Mouse (Mus musculus): Measurements from ENCODE around the gene Cdhr1.
"Not testable (repeated sequence)": the region's sequence is repeated elsewhere in the genome, so short reads cannot be mapped to it uniquely, and the experiment has no call there.

Cdhr1 gene

DNA sequence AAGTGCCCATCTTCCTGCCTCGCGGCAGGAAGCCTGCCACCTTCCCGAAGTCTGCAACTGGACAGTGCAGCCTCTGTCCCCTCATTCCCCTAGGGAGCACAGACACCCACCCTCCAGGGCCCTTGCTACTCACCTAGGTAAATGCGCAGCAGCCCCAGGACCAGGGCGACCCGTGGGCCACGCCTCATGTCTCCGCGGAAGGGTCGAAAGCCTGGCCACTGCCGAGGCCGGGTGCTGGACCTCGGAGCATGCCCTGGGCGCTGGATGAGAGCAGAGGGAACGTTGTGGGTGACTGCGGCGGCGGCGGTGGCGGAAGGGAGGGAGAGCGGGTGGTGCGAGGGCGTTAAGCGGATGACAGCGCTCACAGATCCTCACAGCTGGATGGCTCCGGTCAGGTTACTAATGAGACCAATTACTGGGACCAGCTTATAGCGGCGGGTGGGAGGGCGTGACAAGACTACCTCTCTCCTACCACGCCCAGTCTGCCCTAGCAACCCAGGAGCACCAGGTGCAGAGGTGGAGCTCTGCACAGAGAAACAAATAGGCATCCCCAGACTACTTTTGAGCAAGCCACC is at the start of gene Cdhr1:
TSS of gene Cdhr1 (minus strand) at position 392 of the 575 bp plus-strand sequence.
- in situ Hi-C loops (cut with MboI; ENCODE audit: low sequenced_read_pairs), result no loop called here

DNA sequence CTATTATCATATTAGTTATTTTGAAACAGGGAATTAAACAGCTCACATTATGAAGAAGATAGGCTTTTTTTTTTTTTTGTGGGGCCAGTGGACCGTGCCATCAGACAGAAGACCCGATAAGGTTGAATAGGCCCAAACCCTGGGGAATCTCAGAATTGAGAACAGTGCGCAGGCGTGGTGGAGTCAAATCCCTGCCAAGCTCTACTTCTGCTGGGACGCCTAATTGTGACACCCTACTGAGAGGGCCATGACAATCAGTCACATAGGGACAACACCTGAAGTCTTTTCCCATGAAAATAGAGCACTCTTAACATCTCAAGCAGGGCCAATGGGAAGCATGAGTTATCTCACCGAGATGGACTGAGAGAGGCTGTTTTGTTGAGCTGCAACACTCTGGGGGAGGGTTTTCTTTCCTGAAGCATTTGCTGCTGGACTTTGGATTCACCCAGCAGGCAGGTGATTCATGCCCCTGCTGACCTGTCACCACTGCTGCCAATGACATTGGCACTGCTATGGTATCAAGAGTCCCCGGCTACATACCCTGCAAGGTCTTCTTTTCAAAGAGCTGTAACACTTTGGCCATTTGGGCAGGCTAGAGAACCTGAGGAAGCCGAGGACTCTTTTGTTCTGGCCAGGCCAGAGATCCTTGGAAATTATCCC is 41.0 kb upstream of the Cdhr1 start:
- in situ Hi-C loops (cut with MboI; ENCODE audit: low sequenced_read_pairs), result no loop called here

DNA sequence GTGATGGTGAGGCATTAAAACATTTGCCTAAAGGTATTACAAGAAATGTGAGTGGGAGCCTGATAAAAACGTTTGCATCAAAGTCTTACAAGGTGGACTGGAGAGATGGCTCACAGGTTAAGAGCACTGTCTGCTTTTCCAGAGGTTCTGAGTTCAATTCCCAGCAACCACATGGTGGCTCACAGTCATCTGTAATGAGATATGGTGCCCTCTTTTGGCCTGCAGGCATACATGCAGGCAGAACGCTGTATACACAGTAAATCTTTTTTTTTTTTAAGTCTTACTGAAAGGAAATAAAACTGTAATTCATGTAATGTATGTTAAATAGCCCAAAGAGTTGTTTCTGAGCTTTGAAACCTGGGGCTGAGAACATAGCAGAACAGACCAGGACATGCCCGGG is 39.4 kb upstream of the Cdhr1 start:
- in situ Hi-C loops (cut with MboI; ENCODE audit: low sequenced_read_pairs), result not testable (repeated sequence)

DNA sequence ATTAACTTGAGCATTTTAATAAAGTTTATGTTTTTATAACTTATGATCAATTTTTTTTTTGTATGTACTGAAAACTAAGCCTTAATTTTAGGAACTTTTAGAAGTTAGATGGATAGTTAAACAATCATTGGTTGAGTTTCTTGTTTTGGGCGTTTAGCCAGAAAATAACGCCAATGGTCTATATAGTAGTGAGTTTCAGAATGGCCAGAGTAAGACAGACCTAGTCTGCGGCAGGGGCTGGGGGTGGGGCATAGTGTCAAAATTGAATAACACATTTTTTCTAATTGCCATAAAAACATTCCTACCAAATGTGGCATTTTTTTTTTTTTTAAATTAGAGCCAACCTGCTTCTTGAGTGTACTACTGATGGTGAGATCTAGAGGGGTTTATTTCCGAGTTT is 38.0 kb upstream of the Cdhr1 start:
- in situ Hi-C loops (cut with MboI; ENCODE audit: low sequenced_read_pairs), result no loop called here

DNA sequence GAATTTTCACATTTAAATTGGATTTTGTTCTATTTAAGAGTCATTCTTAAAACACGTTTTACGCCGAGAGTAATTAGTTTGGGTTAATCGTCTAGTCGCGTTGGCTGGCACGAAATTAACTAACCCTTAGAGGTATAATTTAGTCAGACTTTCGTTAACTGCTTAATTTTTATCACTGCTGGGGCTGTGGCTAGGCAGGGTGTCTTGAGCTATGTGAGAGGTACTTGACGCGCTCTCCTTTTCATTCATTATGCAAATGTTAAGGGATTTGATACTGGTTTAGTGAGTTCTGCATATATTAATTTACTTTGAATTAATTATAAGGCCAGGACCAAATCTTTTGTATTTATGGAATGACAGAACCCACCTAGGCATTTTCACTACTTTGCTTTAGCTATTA is 37.5 kb upstream of the Cdhr1 start:
- in situ Hi-C loops (cut with MboI; ENCODE audit: low sequenced_read_pairs), result no loop called here

DNA sequence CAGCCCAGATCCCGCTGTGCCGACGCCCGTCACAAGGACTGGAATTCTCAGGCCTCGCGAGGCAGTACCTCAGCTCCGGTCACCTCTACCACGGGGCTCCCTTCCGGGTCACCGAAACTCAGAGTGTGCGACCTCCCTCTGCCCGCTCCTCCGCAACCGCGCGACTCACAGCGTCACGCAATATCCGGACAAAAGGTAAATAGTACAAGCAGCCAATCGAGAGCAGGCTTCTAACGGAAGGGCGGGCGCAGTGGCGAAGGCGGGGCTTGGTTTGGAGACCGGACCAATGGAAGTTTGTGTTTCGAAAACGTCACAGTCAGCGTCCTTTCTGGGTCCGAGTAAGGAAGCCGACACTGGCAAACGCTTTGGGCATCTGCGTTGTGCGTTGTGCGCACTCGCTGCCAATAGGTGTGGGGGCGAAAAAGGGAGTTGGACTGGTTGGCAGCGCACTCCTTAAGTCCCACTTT is 37.0 kb upstream of the Cdhr1 start, which contains the start of gene Ghitm:
TSS of gene Ghitm (minus strand) at position 146 of the 467 bp plus-strand sequence.
- in situ Hi-C loops (cut with MboI; ENCODE audit: low sequenced_read_pairs), result no loop called here

DNA sequence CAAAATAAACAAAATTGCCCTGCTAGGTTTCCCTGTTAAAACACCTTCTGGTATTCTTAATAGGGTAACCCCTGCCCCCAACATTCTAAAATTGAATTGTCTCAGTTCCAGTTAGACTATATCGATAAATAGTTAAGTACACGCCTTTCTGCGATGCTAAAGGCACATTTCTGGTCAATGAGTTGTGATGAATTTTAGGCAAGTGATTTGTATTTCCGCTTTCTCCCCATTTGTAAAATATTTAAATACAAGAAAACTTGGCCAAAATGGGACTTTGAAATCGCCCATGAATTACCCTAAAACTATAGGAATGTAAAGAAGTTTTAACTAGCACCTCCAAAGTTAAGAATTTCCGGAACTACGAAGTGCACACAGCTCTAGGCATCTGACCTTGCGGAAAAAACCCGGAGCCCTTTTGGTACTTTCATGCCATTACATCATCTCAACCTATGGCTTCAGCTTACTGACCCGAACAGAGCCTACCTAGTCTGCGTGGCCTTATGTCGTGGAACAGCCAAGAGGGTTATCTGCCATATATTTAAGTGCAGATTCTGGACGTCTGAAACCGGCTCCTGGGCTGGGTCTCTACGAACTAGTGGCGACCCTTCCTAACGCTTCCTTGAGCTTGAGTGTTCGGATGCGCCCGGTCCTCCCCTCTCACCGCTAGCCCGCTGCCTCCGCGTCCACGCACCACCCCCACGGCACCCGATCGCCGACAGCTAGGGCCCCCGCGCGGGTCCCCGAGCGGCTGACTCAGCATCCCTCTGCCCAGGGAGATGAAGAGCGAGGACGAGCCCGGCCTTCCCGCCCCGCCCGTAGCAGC is 36.4 kb upstream of the Cdhr1 start:
- in situ Hi-C loops (cut with MboI; ENCODE audit: low sequenced_read_pairs), result no loop called here

DNA sequence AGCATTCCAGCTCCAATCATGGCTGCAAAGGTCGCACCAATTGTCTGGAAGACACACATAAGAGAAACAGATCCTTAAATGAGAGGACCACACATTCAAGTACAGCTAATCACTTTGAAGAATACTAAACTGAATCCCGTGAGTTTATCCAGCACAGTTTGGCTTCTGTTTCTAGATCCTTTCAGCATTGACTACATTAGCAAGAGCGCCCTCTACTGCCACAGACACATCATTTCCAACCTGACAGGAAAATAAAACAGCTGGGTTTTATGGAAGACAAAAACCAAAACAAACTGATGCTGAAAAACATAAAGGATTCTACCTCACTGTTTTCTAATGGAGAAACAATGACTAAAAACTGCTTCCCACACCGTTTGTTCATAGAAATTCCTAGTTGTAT is 29.5 kb upstream of the Cdhr1 start:
- in situ Hi-C loops (cut with MboI; ENCODE audit: low sequenced_read_pairs), result no loop called here

DNA sequence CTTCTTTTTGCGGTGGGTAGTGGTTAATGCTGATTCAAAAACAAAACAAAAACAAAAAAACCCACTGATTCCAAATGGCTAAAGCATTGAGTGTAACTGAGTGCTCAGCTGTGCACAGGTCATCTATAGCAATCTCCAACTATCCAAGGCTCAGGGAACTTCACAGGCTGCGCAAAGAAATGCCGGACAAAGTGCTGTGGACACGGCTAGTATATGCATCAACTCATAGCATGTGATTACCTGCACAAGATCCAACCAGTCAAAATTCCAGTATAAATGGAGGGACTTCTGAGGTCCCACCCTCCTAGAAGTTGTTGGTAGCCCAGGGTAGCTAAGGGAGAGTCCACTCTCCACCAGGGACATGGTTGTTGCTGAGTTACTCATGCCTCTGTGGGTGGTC is 21.1 kb upstream of the Cdhr1 start:
- in situ Hi-C loops (cut with MboI; ENCODE audit: low sequenced_read_pairs), result no loop called here

DNA sequence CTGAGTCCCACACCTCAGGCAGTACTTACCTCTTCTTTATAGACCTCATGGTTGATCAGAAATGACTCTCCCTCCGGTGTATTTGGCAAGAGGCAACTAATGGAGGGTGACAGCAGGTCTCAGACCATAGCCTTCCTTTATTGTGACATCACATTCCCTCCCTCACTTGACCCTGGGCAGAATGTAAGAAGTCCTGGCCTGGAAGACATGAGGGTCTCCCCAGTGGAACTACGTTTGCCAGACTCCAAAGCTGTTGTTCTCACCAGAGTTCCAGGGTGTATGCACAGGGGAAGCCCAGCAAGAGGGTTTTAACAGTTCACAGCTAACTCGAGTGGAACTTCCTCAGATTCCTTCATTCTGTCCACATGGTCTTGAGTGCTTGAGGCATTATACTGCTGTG is 15.8 kb upstream of the Cdhr1 start, which contains the start of gene 2610528A11Rik:
TSS of gene 2610528A11Rik (minus strand) at position 101 of the 400 bp plus-strand sequence.
- in situ Hi-C loops (cut with MboI; ENCODE audit: low sequenced_read_pairs), result no loop called here

DNA sequence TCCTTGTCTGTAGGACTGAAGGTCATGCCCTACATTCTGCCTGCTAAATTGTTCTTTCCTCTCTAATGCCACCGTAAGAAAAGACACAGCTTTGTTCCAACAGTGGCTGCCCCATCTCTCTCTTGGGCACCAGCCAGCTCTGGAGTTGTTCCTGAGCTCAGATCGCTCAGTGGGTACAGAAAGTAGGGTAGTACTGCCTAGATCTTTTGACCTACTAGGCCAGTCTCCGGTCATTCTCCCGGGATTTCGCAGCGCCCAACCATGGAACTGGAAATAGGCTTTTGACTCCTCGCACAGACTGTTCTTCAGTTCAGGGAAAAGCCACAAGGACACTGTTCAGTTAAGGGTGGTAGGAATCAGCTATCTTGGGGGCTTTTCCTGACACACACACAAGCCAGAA is 14.8 kb upstream of the Cdhr1 start:
- in situ Hi-C loops (cut with MboI; ENCODE audit: low sequenced_read_pairs), result no loop called here

DNA sequence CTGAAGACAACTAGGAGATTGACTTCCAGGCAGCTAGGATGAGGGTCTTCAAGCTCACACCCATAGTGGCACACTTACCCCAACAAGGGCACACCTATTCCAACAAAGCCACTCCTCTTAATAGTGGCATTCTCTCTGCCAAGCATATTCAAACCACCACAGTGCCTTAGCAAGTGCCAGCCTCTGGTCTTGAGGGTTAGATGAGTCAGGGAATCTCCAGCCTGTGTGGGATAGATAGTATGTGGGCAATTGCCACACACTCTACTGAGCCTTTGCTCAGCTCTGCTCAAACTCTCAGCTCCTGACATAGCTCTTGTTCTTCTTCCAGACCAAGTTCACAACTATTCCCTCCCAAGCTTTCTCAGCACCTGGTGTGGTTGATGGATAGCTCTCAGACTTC is 13.2 kb upstream of the Cdhr1 start:
- in situ Hi-C loops (cut with MboI; ENCODE audit: low sequenced_read_pairs), result no loop called here

DNA sequence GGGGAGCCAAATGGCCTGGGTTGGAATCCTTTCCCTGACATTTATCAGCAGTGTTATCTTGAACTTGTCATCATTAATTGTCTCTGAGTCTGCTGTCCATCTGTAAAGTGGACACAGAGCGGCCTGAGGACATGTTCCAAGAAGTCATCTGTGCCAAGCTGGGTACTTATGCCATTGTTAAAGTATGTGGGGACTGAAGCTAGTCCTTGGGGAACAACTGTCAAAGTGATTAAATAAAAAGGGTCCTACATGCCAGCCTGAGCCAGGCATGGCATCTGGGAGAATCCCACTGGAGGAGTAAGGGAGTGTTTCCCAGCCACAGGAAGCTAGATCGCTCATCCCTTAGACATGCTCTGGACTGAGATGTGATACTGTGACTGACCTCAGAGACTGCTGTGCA is 12.3 kb upstream of the Cdhr1 start:
- in situ Hi-C loops (cut with MboI; ENCODE audit: low sequenced_read_pairs), result no loop called here

DNA sequence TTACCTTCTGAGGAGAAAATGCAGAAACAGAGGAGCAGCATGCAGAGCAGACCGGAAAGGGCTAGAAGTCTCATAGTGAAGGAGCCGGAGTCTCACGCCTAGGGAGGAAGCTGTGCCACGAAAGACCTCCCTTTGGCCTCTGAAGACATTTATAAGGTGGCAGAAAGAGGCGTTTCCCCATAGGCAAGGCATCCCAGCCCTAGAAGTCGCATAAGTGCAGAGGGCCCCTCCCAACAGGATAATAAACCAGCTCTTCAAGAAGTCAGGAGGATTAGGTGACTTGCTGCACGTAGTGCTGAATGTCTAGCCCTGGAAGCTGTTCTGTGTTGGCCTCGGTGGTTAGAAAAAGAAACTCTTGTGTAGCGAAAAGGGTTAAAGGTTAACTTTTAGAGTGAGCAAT is 11.8 kb upstream of the Cdhr1 start:
- in situ Hi-C loops (cut with MboI; ENCODE audit: low sequenced_read_pairs), result no loop called here

DNA sequence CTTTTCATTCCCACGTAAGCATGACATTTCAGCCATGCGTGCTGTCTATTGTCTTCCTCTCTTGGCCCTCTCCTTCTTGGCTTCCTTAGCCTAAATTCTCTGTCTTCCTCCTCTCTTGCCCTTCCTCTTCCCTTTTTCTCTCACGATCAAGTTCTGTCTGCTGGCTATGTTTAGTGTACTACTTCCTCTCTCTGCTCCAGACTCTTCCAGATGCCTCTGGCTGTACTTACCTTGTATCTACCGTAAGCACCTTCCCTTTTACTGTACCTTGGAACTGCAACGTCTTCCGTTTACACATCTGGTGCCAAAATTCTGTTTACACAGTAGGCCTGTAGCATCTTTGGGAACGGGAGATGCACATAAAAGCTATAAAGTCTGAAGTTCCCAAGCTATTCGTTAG is 11.3 kb upstream of the Cdhr1 start:
- in situ Hi-C loops (cut with MboI; ENCODE audit: low sequenced_read_pairs), result no loop called here

DNA sequence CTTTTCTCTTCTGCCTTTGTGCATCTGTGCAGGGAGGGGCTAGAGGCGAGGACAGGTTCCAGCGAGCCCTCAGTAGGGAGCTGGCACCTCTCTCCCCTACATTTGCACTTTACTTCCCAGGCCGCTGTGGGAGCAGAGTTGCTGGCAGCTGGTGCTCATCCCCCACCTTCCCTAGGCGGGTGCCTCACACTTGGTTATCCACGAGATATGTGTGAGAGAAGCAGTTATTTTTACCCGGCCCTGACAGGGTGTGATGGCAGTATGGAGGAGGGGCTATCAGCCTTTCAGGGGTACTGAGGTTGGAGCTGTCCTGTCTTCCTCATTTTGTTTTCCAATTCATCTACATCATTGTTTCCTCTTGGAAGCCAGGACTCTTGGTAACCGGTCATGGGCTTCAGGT is 7.7 kb upstream of the Cdhr1 start:
- in situ Hi-C loops (cut with MboI; ENCODE audit: low sequenced_read_pairs), result no loop called here

DNA sequence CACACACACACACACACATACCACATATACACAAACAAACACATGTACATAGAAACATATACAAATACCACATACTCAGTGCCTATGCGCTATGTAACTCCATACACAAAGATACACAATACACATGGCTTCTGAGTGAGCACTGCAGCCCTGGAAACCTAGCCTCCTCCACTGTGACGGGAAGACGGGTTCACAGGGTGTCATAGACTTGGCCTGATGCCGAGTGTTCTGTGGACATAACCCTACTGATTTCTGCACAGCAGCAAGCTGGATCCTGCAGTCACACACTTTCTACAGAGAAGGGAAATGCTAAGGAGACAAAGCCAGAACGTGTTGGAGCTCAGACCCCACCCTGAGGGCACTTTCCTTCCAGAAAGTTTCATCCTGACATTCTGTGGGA is 6.6 kb upstream of the Cdhr1 start:
- in situ Hi-C loops (cut with MboI; ENCODE audit: low sequenced_read_pairs), result no loop called here

DNA sequence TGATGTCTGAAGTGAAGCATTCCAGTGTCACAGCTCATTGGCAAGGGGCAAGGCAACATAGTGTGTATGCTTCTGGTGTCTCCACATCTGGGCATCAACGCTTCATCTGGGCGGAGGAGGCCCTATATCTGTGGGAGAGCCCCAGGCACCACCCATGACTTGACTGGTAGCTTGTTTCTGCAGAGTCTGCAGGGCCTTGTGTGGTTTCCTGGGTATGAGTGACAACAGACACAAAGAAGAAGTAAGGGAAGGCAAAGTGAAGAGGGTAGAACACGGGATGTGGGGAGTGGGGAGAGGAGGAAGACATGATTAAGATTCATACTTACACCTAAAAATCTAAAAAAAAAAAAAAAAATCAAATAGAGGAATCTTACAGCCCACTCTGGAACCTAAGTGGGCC is 4.3 kb upstream of the Cdhr1 start:
- in situ Hi-C loops (cut with MboI; ENCODE audit: low sequenced_read_pairs), result no loop called here

DNA sequence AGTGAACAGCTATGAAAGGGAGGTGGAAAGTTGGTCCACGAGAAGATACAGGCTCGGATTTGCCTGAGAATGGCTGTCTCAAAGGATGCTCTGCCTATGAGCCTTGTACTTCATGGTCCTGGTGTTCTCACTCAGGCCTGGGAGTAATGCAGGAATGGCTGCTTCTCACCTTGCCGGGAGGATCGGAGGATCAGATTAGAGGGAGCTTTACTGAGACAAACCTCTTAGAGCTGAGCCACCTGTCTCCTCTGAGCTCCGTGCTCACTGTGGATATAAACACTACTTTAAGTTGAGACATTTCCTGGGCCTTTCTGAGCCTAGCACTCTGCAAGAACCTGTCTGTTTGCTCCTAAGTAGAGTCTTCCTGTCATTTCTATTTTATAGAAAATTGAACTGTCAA is 3.4 kb upstream of the Cdhr1 start:
- in situ Hi-C loops (cut with MboI; ENCODE audit: low sequenced_read_pairs), result no loop called here

DNA sequence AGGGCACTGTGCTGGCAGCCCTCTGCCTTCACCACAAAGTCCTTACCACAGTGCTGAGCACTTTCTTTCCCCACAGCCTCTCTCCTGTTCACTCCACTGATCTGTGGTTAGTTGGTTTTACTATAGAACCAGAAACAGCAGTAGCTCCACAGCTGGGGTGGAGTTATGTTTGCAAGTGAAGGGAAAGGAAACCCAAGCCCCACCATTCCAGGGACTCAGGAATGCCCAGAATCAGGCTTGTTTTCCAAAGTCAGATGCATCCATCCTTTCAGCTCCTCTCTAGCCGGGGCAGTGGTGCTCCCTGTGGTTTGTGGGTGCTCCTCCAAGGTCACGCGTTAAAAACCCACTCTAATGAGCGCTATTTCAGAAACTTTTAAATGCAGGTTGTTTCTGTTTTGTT is 2.6 kb downstream of the Cdhr1 start:
- in situ Hi-C loops (cut with MboI; ENCODE audit: low sequenced_read_pairs), result no loop called here

DNA sequence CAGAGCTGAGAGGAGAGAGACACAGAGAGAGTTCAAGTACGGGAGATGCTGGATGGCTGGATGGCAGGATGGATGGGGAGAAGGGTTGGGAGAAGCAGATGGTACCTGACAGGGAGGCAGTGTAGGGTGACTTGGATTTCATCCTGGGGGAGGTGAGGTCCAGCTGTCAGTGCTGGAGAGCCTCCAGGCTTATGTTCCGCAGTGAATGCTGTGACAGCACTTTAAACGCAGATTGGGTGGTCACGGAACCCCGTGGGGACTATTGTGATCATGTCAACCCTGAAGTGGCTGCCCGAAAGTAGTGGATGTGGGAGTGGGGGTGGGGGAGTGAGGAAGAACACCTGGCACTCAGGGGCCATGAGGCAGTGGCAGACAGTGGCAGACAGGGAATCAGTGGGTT is 3.7 kb downstream of the Cdhr1 start:
- in situ Hi-C loops (cut with MboI; ENCODE audit: low sequenced_read_pairs), result no loop called here

DNA sequence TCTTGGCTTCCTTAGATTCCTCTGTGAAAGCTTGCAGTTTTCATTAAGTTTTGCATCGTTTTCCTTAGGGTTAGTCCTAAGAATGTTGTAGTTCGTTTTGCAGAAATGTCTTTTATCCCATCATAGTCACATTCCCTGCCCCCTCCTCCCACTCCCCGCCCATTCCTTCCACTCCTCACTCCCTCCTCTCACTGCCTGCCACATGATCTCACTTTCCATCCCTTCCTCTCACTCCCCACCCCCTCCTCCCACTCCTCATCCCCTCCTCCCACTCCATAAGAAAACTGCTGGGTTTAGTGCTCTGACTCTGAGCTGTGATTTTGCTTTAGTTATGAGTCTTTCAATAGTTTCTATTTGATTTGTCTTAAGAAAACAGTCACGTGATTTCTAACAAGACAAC is 14.4 kb downstream of the Cdhr1 start:
- in situ Hi-C loops (cut with MboI; ENCODE audit: low sequenced_read_pairs), result no loop called here
